ENCODE assay signal across 23 mouse cellular contexts in the genomic region with DNA sequence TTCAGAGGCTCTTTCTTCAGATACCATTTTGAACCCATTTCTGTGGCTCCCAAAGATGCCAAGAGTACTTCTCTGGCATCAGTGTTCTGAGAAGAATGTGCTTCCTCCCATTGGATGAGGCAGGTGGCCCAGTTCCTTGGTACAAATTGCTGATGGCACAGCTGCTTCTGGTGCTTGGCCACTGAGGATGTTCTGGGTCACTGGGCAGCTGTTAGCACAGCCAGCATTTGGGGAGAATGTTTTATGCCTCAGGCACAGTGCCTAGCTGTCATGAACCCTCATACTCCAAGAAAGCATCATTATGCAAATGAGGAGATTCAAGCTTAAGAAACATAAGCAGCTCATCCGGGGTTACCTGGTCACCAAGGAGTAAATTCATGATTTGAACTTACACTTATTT. TPM values are rescaled to one million over a fixed set of nuclear protein-coding genes. Genes with fewer than 3 reads are reported as not detected.
DNase-seq lines count a peak whose midpoint lies in the region; ATAC-seq and TF ChIP-seq lines count a peak whose summit lies in the region.
"Had no signal": no experiment of that assay in that cellular context is flagged by ENCODE, and none has a peak within 500 bp of the region (broad histone marks: within the 10 kb centered on the region; RNA-seq: fewer than 3 reads in every experiment).

No protein-coding gene starts in this region.

- no peaks in the 10 kb centered on the region for H3K36me3 ChIP-seq in kidney, adult 2 months (ENCODE audit: control insufficient read depth, insufficient read depth, low read length)
- H3K36me3 ChIP-seq in kidney, embryonic 14.5 days (ENCODE audit: control insufficient read depth, insufficient read depth, low read length): no peaks in the 10 kb centered on the region
- H3K36me3 ChIP-seq: embryonic facial prominence, embryonic 13.5 days; forebrain, embryonic 12.5 days; G1E; heart, embryonic 15.5 days had no signal

- no peaks in the 10 kb centered on the region for H3K9me3 ChIP-seq in kidney, embryonic 14.5 days (ENCODE audit: control insufficient read depth, low read length)
- H3K9me3 ChIP-seq: embryonic facial prominence, embryonic 13.5 days; forebrain, embryonic 12.5 days; G1E; heart, embryonic 15.5 days had no signal

- H3K27ac ChIP-seq in kidney, adult 2 months (ENCODE audit: insufficient read depth, low read depth, low read length): no peak overlapping the region
- H3K27ac ChIP-seq in kidney, embryonic 14.5 days (ENCODE audit: low read depth, low read length): no peak overlapping the region
- H3K27ac ChIP-seq: embryonic facial prominence, embryonic 13.5 days; forebrain, embryonic 12.5 days; heart, adult 2 months; heart, embryonic 15.5 days had no signal

- no peak overlapping the region for H3K4me3 ChIP-seq in kidney, adult 2 months (ENCODE audit: insufficient read depth, low read depth, low read length)
- no peak overlapping the region for H3K4me3 ChIP-seq in kidney, embryonic 14.5 days (ENCODE audit: low read length)
- H3K4me3 ChIP-seq: embryonic facial prominence, embryonic 13.5 days; forebrain, embryonic 12.5 days; heart, adult 2 months; heart, embryonic 15.5 days had no signal

- no peak for ATAC-seq in kidney, embryonic 14.5 days (ENCODE audit: low FRiP score, low TSS enrichment)
- ATAC-seq: CD4-positive, CD25-positive, alpha-beta regulatory T cell, adult 4 months; forebrain, embryonic 16.5 days had no signal

- H3K27me3 ChIP-seq in kidney, adult 2 months (replicated peaks; ENCODE audit: control insufficient read depth, insufficient read depth, low read length): no peaks in the 10 kb centered on the region
- no peaks in the 10 kb centered on the region for H3K27me3 ChIP-seq in kidney, embryonic 14.5 days (ENCODE audit: control insufficient read depth, insufficient read depth, low read length)
- H3K27me3 ChIP-seq: embryonic facial prominence, embryonic 13.5 days; forebrain, embryonic 12.5 days; heart, embryonic 15.5 days had no signal

- no peak for TF ChIP-seq CTCF in kidney, adult 2 months (conservative IDR thresholded peaks at IDR 0.05; ENCODE audit: insufficient read depth, insufficient read length, low read depth, low read length)

- no peak for TF ChIP-seq POLR2A in kidney, adult 2 months (IDR thresholded peaks at IDR 0.05; ENCODE audit: low read depth, low read length)

- 36% methylated on average over 1 of the region's 1 CpGs for WGBS in kidney, adult 2 months
- 67% methylated on average over 1 of the region's 1 CpGs for WGBS in kidney, embryonic 14.5 days

- DNase-seq in cerebellum, postnatal 10 days: peak; percentile 16 to 21
- DNase-seq in cerebellum, adult 11 months: no peak
- DNase-seq in kidney, adult 2 months: peak; percentile 80
- DNase-seq in Muller cell, postnatal 12 days (ENCODE audit: inconsistent ontology term): peak; percentile 45
- DNase-seq in retina, embryonic 14.5 days (ENCODE audit: low spot score): peak; percentile 18
- DNase-seq in thymus, postnatal 4 days: no peak
- DNase-seq: adrenal gland, postnatal 10 days; B cell, adult 2 months; cerebellum, adult 11-12 months; cerebellum, adult 9-10 months; cerebellum, postnatal 36 days; gastrocnemius, postnatal 14 days; heart, adult 2 months; heart, postnatal 14 days had no signal

- no peak overlapping the region for H3K9ac ChIP-seq in kidney, embryonic 14.5 days (ENCODE audit: low read depth, low read length)
- H3K9ac ChIP-seq: embryonic facial prominence, embryonic 13.5 days; forebrain, embryonic 12.5 days; heart, embryonic 15.5 days had no signal

- H3K4me1 ChIP-seq in kidney, adult 2 months (ENCODE audit: control insufficient read depth, insufficient read depth, low read length): no peaks in the 10 kb centered on the region
- H3K4me1 ChIP-seq in kidney, embryonic 14.5 days (ENCODE audit: control insufficient read depth, insufficient read depth, low read length): no peaks in the 10 kb centered on the region
- H3K4me1 ChIP-seq: embryonic facial prominence, embryonic 13.5 days; forebrain, embryonic 12.5 days; heart, embryonic 15.5 days had no signal

- H3K4me2 ChIP-seq in kidney, embryonic 14.5 days (replicated peaks; ENCODE audit: low read depth, low read length): no peak overlapping the region
- H3K4me2 ChIP-seq: embryonic facial prominence, embryonic 13.5 days; forebrain, embryonic 12.5 days; heart, embryonic 11.5 days; heart, embryonic 15.5 days had no signal

RNA-seq across cellular contexts. Expression of a gene that starts 12.1 kb away (rescaled TPM):
- 13.7 and 17.6 TPM in 2 replicates for polyA plus RNA-seq in kidney, adult 2 months (2012; rRNA removed)
- polyA plus RNA-seq in kidney, embryonic 14.5 days (2014; fragmentation: Nextera tagmentation; extraction: Ambion mirVana): 12.4 and 15.9 TPM in 2 replicates
- polyA plus RNA-seq: forebrain, embryonic 16.5 days; frontal cortex, adult 2 months; G1E had no signal

Comparison
In these comparisons a context has a peak if more than half of its experiments do, and no peak if none do; other contexts are left out.
1. DNase-seq: peak in cerebellum, postnatal 10 days (2 of 2), kidney, adult 2 months (single experiment), Muller cell, postnatal 12 days (single experiment) and retina, embryonic 14.5 days (single experiment); none in cerebellum, adult 11 months (single experiment) and thymus, postnatal 4 days (single experiment).